Mouse (Mus musculus): ENCODE results near the gene Sumo1. TPM values are rescaled to one million over a fixed set of nuclear protein-coding genes. Genes with fewer than 3 reads are reported as not detected.

The Sumo1 gene
- polyA plus RNA-seq, 1 experiment from 2014 or later = 414 TPM

GRCm38 (mm10) chr1:59570767-59571166 is 99.9 kb downstream of the Sumo1 start:
- no peak for DNase-seq (ENCODE audit: low spot score)
- no peak for TF ChIP-seq CTCF (IDR thresholded peaks at IDR 0.05; ENCODE audit: low read depth)
- Histone ChIP-seq H3K4me1 (replicated peaks; ENCODE audit: insufficient read depth, low read length) (no peaks in the 10 kb centered on the region), H3K4me3 (replicated peaks; ENCODE audit: low read depth, low read length) (no peak overlapping the region), H3K9ac (ENCODE audit: low read depth, low read length) (no peak overlapping the region), H3K9me3 (replicated peaks; ENCODE audit: low read length) (no peaks in the 10 kb centered on the region), H3K27me3 (ENCODE audit: insufficient read depth, low read length) (no peaks in the 10 kb centered on the region), H3K27ac (no peak overlapping the region), H3K4me2 (ENCODE audit: low read length) (no peak overlapping the region), H3K36me3 (ENCODE audit: insufficient read depth, low read length) (no peaks in the 10 kb centered on the region)
- WGBS = 37% methylated on average over 4 of the region's 4 CpGs
- no peak for ATAC-seq (replicated peaks; ENCODE audit: low FRiP score, low read depth)

DNA sequence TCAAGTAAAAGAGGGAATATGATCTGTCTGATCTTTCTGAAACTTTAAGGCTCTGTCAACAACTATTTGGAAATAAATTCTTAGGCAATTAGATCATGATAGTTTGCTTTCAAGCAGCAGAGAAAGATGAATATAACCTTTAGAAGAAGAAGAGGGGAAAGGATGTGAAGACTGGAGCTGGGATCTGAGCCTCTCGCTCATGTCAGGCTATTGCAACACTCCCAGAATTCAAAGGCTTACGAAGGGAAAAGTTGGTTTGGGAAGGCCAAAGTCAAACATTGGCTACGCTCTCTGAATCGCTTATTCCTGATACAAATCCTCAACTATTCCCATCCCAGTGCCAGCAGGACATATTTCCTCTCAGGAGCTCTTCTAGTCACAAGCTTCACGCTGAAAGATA is 101.3 kb downstream of the Sumo1 start:
- DNase-seq (ENCODE audit: low spot score) (no peak), ATAC-seq (replicated peaks; ENCODE audit: low FRiP score, low read depth) (no peak)
- Histone ChIP-seq H3K4me2 (ENCODE audit: low read length) (no peak overlapping the region), H3K9ac (ENCODE audit: low read depth, low read length) (no peak overlapping the region), H3K27me3 (ENCODE audit: insufficient read depth, low read length) (no peaks in the 10 kb centered on the region), H3K27ac (no peak overlapping the region), H3K9me3 (replicated peaks; ENCODE audit: low read length) (no peaks in the 10 kb centered on the region), H3K4me1 (replicated peaks; ENCODE audit: insufficient read depth, low read length) (no peaks in the 10 kb centered on the region), H3K36me3 (ENCODE audit: insufficient read depth, low read length) (no peaks in the 10 kb centered on the region), H3K4me3 (replicated peaks; ENCODE audit: low read depth, low read length) (no peak overlapping the region)
- 93% methylated on average over 5 of the region's 5 CpGs for whole genome bisulfite sequencing
- TF ChIP-seq CTCF (IDR thresholded peaks at IDR 0.05; ENCODE audit: low read depth) = no peak

DNA sequence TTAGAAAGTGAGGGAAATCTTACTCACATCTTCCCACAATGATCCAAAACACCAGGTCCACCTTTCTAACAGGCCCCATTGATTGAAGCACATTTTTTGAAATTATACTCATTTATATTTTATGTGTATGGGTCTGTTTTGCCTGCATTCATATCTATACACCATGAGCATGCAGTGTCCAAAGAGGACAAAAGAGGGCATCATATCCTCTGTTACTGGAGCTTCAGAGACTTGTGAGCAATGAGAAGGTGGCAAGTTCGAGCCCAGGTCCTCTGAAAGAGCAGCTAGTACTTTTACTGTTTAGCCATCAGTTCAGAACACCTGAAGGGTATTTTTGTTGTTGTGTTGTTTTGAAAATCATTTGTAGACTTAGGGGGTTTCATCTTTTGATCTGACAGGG is 102.4 kb downstream of the Sumo1 start:
- no peaks in the 10 kb centered on the region for H3K27me3 ChIP-seq (ENCODE audit: insufficient read depth, low read length)
- ATAC-seq (replicated peaks; ENCODE audit: low FRiP score, low read depth) (no peak), DNase-seq (ENCODE audit: low spot score) (no peak)
- TF ChIP-seq CTCF (IDR thresholded peaks at IDR 0.05; ENCODE audit: low read depth) = no peak
- no peaks in the 10 kb centered on the region for H3K4me1 ChIP-seq (replicated peaks; ENCODE audit: insufficient read depth, low read length)
- no peak overlapping the region for H3K9ac ChIP-seq (ENCODE audit: low read depth, low read length)
- no peak overlapping the region for H3K27ac ChIP-seq
- H3K4me3 ChIP-seq (replicated peaks; ENCODE audit: low read depth, low read length) = no peak overlapping the region
- no peak overlapping the region for H3K4me2 ChIP-seq (ENCODE audit: low read length)
- WGBS = 94% methylated on average over 1 of the region's 1 CpGs
- H3K36me3 ChIP-seq (ENCODE audit: insufficient read depth, low read length) = no peaks in the 10 kb centered on the region
- H3K9me3 ChIP-seq (replicated peaks; ENCODE audit: low read length) = no peaks in the 10 kb centered on the region

- TF ChIP-seq CTCF (IDR thresholded peaks at IDR 0.05; ENCODE audit: low read depth) = no peak
- no peaks in the 10 kb centered on the region for H3K9me3 ChIP-seq (replicated peaks; ENCODE audit: low read length)
- no peak overlapping the region for H3K9ac ChIP-seq (ENCODE audit: low read depth, low read length)
- no peak overlapping the region for H3K27ac ChIP-seq
- no peaks in the 10 kb centered on the region for H3K27me3 ChIP-seq (ENCODE audit: insufficient read depth, low read length)
- ATAC-seq (replicated peaks; ENCODE audit: low FRiP score, low read depth) = no peak
- H3K4me2 ChIP-seq (ENCODE audit: low read length) = no peak overlapping the region
- H3K36me3 ChIP-seq (ENCODE audit: insufficient read depth, low read length) = no peaks in the 10 kb centered on the region
- H3K4me3 ChIP-seq (replicated peaks; ENCODE audit: low read depth, low read length) = no peak overlapping the region
- WGBS = 88% methylated on average over 4 of the region's 4 CpGs
- no peaks in the 10 kb centered on the region for H3K4me1 ChIP-seq (replicated peaks; ENCODE audit: insufficient read depth, low read length)
- DNase-seq (ENCODE audit: low spot score) = no peak
Measured at GRCm38 (mm10) chr1:59567521-59567920, 103.1 kb downstream of the Sumo1 start.

DNA sequence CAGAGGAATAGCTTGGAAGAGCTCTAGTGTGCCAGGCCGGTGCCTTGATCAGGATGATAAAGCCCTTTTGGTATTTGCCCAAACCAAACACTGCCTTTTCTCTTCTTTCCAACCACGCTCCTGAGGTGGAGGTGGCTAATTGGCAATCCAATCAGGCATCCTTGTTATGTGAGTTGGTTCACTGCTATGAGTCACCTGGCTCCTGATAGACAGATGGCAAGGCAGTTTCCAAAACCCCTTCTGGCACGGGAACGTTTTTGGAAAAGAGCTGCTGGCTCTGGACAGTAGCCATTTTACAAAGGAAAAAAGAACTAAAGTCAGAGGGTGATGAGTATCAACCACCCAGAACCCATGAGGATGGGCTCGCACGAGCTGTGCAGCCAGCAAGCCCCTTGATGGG is 103.7 kb downstream of the Sumo1 start:
- no peaks in the 10 kb centered on the region for H3K27me3 ChIP-seq (ENCODE audit: insufficient read depth, low read length)
- H3K27ac ChIP-seq = no peak overlapping the region
- H3K4me1 ChIP-seq (replicated peaks; ENCODE audit: insufficient read depth, low read length) = no peaks in the 10 kb centered on the region
- no peak for TF ChIP-seq CTCF (IDR thresholded peaks at IDR 0.05; ENCODE audit: low read depth)
- H3K9me3 ChIP-seq (replicated peaks; ENCODE audit: low read length) = no peaks in the 10 kb centered on the region
- DNase-seq (ENCODE audit: low spot score) (no peak), ATAC-seq (replicated peaks; ENCODE audit: low FRiP score, low read depth) (no peak)
- H3K9ac ChIP-seq (ENCODE audit: low read depth, low read length) = no peak overlapping the region
- no peak overlapping the region for H3K4me2 ChIP-seq (ENCODE audit: low read length)
- H3K36me3 ChIP-seq (ENCODE audit: insufficient read depth, low read length) = no peaks in the 10 kb centered on the region
- WGBS = 79% methylated on average over 6 of the region's 6 CpGs
- H3K4me3 ChIP-seq (replicated peaks; ENCODE audit: low read depth, low read length) = no peak overlapping the region

- ATAC-seq (replicated peaks; ENCODE audit: low FRiP score, low read depth) (no peak), DNase-seq (ENCODE audit: low spot score) (no peak)
- Histone ChIP-seq H3K27me3 (ENCODE audit: insufficient read depth, low read length) (no peaks in the 10 kb centered on the region), H3K4me2 (ENCODE audit: low read length) (no peak overlapping the region), H3K36me3 (ENCODE audit: insufficient read depth, low read length) (no peaks in the 10 kb centered on the region), H3K4me1 (replicated peaks; ENCODE audit: insufficient read depth, low read length) (no peaks in the 10 kb centered on the region), H3K9ac (ENCODE audit: low read depth, low read length) (no peak overlapping the region), H3K27ac (no peak overlapping the region), H3K9me3 (replicated peaks; ENCODE audit: low read length) (no peaks in the 10 kb centered on the region), H3K4me3 (replicated peaks; ENCODE audit: low read depth, low read length) (no peak overlapping the region)
- WGBS = 72% methylated on average over 7 of the region's 7 CpGs
- TF ChIP-seq CTCF (IDR thresholded peaks at IDR 0.05; ENCODE audit: low read depth) = no peak
Measured at GRCm38 (mm10) chr1:59566281-59566680, 104.4 kb downstream of the Sumo1 start.

DNA sequence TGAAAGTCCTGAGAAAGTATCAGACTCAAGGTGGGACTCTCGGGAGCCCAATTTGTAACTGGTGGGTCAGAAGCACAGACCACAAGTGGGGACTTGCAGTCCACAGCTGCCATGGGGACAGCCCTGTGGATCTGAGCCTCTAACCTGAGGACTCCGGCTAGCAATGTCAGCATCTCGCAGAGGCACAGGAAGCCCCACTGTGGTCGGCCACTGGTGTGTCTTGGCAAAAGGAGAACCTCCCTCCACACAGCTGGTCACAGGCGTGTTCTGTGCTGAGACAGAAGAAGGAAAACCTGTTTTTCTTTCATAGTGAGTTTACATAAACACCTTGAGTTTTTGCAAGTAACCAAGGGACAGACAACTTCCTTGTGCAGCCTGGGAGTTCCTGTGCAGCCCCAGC is 104.8 kb downstream of the Sumo1 start:
- no peaks in the 10 kb centered on the region for H3K9me3 ChIP-seq (replicated peaks; ENCODE audit: low read length)
- ATAC-seq (replicated peaks; ENCODE audit: low FRiP score, low read depth) (no peak), DNase-seq (ENCODE audit: low spot score) (no peak)
- H3K36me3 ChIP-seq (ENCODE audit: insufficient read depth, low read length) = no peaks in the 10 kb centered on the region
- H3K27ac ChIP-seq = no peak overlapping the region
- 71% methylated on average over 5 of the region's 5 CpGs for WGBS
- H3K9ac ChIP-seq (ENCODE audit: low read depth, low read length) = no peak overlapping the region
- no peak overlapping the region for H3K4me3 ChIP-seq (replicated peaks; ENCODE audit: low read depth, low read length)
- no peak overlapping the region for H3K4me2 ChIP-seq (ENCODE audit: low read length)
- TF ChIP-seq CTCF (IDR thresholded peaks at IDR 0.05; ENCODE audit: low read depth) = no peak
- no peaks in the 10 kb centered on the region for H3K27me3 ChIP-seq (ENCODE audit: insufficient read depth, low read length)
- H3K4me1 ChIP-seq (replicated peaks; ENCODE audit: insufficient read depth, low read length) = no peaks in the 10 kb centered on the region
